In genomic region chr12:70070306-70070705, GRCm38 (mm10) we compare ENCODE assay signal across 12 mouse cellular contexts. TPM values are rescaled to one million over a fixed set of nuclear protein-coding genes. Genes with fewer than 3 reads are reported as not detected.
DNase-seq lines count a peak whose midpoint lies in the region; ATAC-seq lines count a peak whose summit lies in the region.
"Had no signal": no experiment of that assay in that cellular context is flagged by ENCODE, and none has a peak within 500 bp of the region (broad histone marks: within the 10 kb centered on the region; RNA-seq: fewer than 3 reads in every experiment).

No protein-coding gene starts in this region.

- peak overlapping the region; percentile 60 for H3K27ac ChIP-seq in forebrain, embryonic 12.5 days
- peak overlapping the region; percentile 26; the same call in 1 of the 2 replicates for H3K27ac ChIP-seq in hindbrain, embryonic 14.5 days
- H3K27ac ChIP-seq in midbrain, embryonic 13.5 days, result peak overlapping the region; percentile 74

- DNase-seq in hindbrain, embryonic 14.5 days (ENCODE audit: low spot score), result no peak
- DNase-seq in retina, postnatal 1 day, result peak; percentile 70
- DNase-seq in gastrocnemius, postnatal 25 days, result no peak
- DNase-seq in B cell, adult 2 months, result no peak
- no peak for DNase-seq in heart, adult 9 months (ENCODE audit: low spot score in 2 of 2)
- DNase-seq: cerebellum, adult 18-20 months; lung, adult 18-20 months; right cerebral cortex, postnatal 4 days had no signal

- H3K9me3 ChIP-seq in forebrain, embryonic 12.5 days, result no peaks in the 10 kb centered on the region
- no peaks in the 10 kb centered on the region for H3K9me3 ChIP-seq in hindbrain, embryonic 14.5 days (ENCODE audit: control insufficient read depth, low read length)
- H3K9me3 ChIP-seq in midbrain, embryonic 13.5 days, result no peaks in the 10 kb centered on the region
- H3K9me3 ChIP-seq: heart, embryonic 12.5 days had no signal

- 13% methylated on average over 4 of the region's 4 CpGs for WGBS in forebrain, embryonic 12.5 days
- WGBS in hindbrain, embryonic 14.5 days, result 19% methylated on average over 4 of the region's 4 CpGs
- 14% methylated on average over 4 of the region's 4 CpGs for WGBS in midbrain, embryonic 13.5 days

- H3K4me1 ChIP-seq in forebrain, embryonic 12.5 days, result peaks cover 43% of the 10 kb centered on the region
- peaks cover 33% of the 10 kb centered on the region for H3K4me1 ChIP-seq in hindbrain, embryonic 14.5 days (replicated peaks; ENCODE audit: control insufficient read depth, insufficient read depth, low read length)
- H3K4me1 ChIP-seq in midbrain, embryonic 13.5 days (replicated peaks), result peaks cover 45% of the 10 kb centered on the region

- no peak overlapping the region for H3K4me3 ChIP-seq in forebrain, embryonic 12.5 days (replicated peaks)
- no peak overlapping the region for H3K4me3 ChIP-seq in hindbrain, embryonic 14.5 days (replicated peaks; ENCODE audit: low read length)
- H3K4me3 ChIP-seq in midbrain, embryonic 13.5 days (replicated peaks), result no peak overlapping the region
- H3K4me3 ChIP-seq: heart, embryonic 12.5 days had no signal

- H3K4me2 ChIP-seq in forebrain, embryonic 12.5 days, result peak overlapping the region; percentile 24
- H3K4me2 ChIP-seq in hindbrain, embryonic 14.5 days (replicated peaks), result no peak overlapping the region
- 0 out of 2 replicates have a peak overlapping the region, but pooled peaks have one; percentile 5 for H3K4me2 ChIP-seq in midbrain, embryonic 13.5 days (replicated peaks)
- H3K4me2 ChIP-seq: heart, embryonic 12.5 days had no signal

- H3K9ac ChIP-seq in forebrain, embryonic 12.5 days, result no peak overlapping the region
- no peak overlapping the region for H3K9ac ChIP-seq in hindbrain, embryonic 14.5 days
- 0 out of 2 replicates have a peak overlapping the region, but pooled peaks have one; percentile 2 for H3K9ac ChIP-seq in midbrain, embryonic 13.5 days (replicated peaks)
- H3K9ac ChIP-seq: heart, embryonic 12.5 days had no signal

- H3K27me3 ChIP-seq in forebrain, embryonic 12.5 days, result no peaks in the 10 kb centered on the region
- no peaks in the 10 kb centered on the region for H3K27me3 ChIP-seq in hindbrain, embryonic 14.5 days (ENCODE audit: control insufficient read depth, insufficient read depth, low read length)
- no peaks in the 10 kb centered on the region for H3K27me3 ChIP-seq in midbrain, embryonic 13.5 days
- H3K27me3 ChIP-seq: heart, embryonic 12.5 days had no signal

- ATAC-seq in forebrain, embryonic 12.5 days (ENCODE audit: low FRiP score), result peak; percentile 69
- ATAC-seq in hindbrain, embryonic 14.5 days (ENCODE audit: low FRiP score), result peak; percentile 41; the same call in 1 of the 2 replicates
- ATAC-seq in midbrain, embryonic 13.5 days, result peak; percentile 46
- ATAC-seq: inflammation-experienced regulatory T-cells, adult 6 months had no signal

- H3K36me3 ChIP-seq in forebrain, embryonic 12.5 days (replicated peaks), result no peaks in the 10 kb centered on the region
- H3K36me3 ChIP-seq in hindbrain, embryonic 14.5 days (replicated peaks; ENCODE audit: control insufficient read depth, insufficient read depth), result 0 out of 2 replicates have a peak, but pooled peaks cover 5% of the 10 kb centered on the region
- peaks cover 5% of the 10 kb centered on the region; the same call in 1 of the 2 replicates for H3K36me3 ChIP-seq in midbrain, embryonic 13.5 days
- H3K36me3 ChIP-seq: heart, embryonic 12.5 days had no signal

RNA-seq across cellular contexts. Expression of gene Nin, which starts 43.2 kb away (rescaled TPM):
- polyA plus RNA-seq in forebrain, embryonic 12.5 days (2016; fragmentation: Nextera tagmentation; extraction: Ambion mirVana), result 12.7 and 15.5 TPM in 2 replicates
- 12.6 and 12.8 TPM in 2 replicates for polyA plus RNA-seq in hindbrain, embryonic 14.5 days (2014; fragmentation: Nextera tagmentation; extraction: Ambion mirVana)
- polyA plus RNA-seq in midbrain, embryonic 13.5 days (2015; fragmentation: Nextera tagmentation; extraction: Ambion mirVana), result 14.9 and 16.6 TPM in 2 replicates
- 10 to 100 TPM; 20.4 to 20.9 TPM for total RNA-seq in gastrocnemius, postnatal 25 days (2021)
